Mouse (Mus musculus) stomach, embryonic 16.5 days (tissue): ENCODE results near the gene Atp2b1. TPM values are rescaled to one million over a fixed set of nuclear protein-coding genes. Genes with fewer than 3 reads are reported as not detected.

Experiments
- ATAC-seq: fragments of 200-750 bp; cut with Nextera tagmentation; 2 replicates; pipeline ENCODE4 v1.8.0; 2017; ENCODE audit warnings: moderate number of reproducible peaks, moderate TSS enrichment; ENCODE audit not compliant: insufficient read depth, low FRiP score
- H3K27ac ChIP-seq: fragments of 300-500 bp; sonication (generic); 2 replicates; pipeline ENCODE4 v1.5.1; 2014; ENCODE audit warnings: low read length
- H3K27me3 ChIP-seq: fragments of 300-500 bp; sonication (generic); 2 replicates; pipeline ENCODE4 v1.6.1; 2014; ENCODE audit warnings: low read length, control low read depth, mixed read lengths; ENCODE audit not compliant: control insufficient read depth, insufficient read depth
- H3K36me3 ChIP-seq: fragments of 300-500 bp; sonication (generic); 2 replicates; pipeline ENCODE4 v1.6.1; 2014; ENCODE audit warnings: low read length; ENCODE audit not compliant: control insufficient read depth, insufficient read depth
- H3K4me1 ChIP-seq: fragments of 300-500 bp; sonication (generic); 2 replicates; pipeline ENCODE4 v1.6.1; 2014; ENCODE audit warnings: low read length, control low read depth, mixed read lengths; ENCODE audit not compliant: control insufficient read depth, insufficient read depth
- H3K4me2 ChIP-seq: fragments of 300-500 bp; sonication (generic); 2 replicates; pipeline ENCODE4 v1.6.1; 2014; ENCODE audit warnings: low read depth, low read length, mixed read lengths
- H3K4me3 ChIP-seq: fragments of 300-500 bp; sonication (generic); replicated peaks from 2 replicates; pipeline ENCODE4 v1.5.1; 2014; ENCODE audit warnings: mild to moderate bottlenecking, low read length
- H3K9ac ChIP-seq: fragments of 300-500 bp; sonication (generic); 2 replicates; pipeline ENCODE4 v1.6.1; 2014; ENCODE audit warnings: low read length
- H3K9me3 ChIP-seq: fragments of 300-500 bp; sonication (generic); replicated peaks from 2 replicates; pipeline ENCODE4 v1.6.1; 2016; ENCODE audit warnings: low read length, control low read depth; ENCODE audit not compliant: control insufficient read depth
- WGBS: fragments of 180-500 bp; shearing (Covaris S2); extraction: QIAGEN DNeasy Blood & Tissue Kit; methylation state at CpG from one replicate; pipeline ENCODE4 v1.1.7; 2014; 5-methylcytosine and 5-hydroxymethylcytosine counted together
- polyA plus RNA-seq: library from polyadenylated mRNA; unstranded; fragments of >200 nt; fragmentation: Nextera tagmentation; extraction: Ambion mirVana; gene quantifications from 2 replicates; pipeline ENCODE4 v1.2.1, GENCODE M21; 2015

Atp2b1 gene
- polyA plus RNA-seq, 1 experiment from 2014 or later, result 119 TPM

GRCm38 (mm10) chr10:99050093-99050492 is 135.9 kb downstream of the Atp2b1 start:
- no peak overlapping the region for H3K27ac ChIP-seq
- no peaks in the 10 kb centered on the region for H3K36me3 ChIP-seq
- peaks cover 3% of the 10 kb centered on the region; the same call in 1 of the 2 replicates for H3K4me1 ChIP-seq
- no peaks in the 10 kb centered on the region for H3K9me3 ChIP-seq
- WGBS, result 76% methylated on average over 7 of the region's 7 CpGs
- no peaks in the 10 kb centered on the region for H3K27me3 ChIP-seq
- H3K4me3 ChIP-seq, result no peak overlapping the region
- H3K9ac ChIP-seq, result no peak overlapping the region
- H3K4me2 ChIP-seq, result no peak overlapping the region
- no peak for ATAC-seq

GRCm38 (mm10) chr10:99053111-99053510 is 138.9 kb downstream of the Atp2b1 start:
- Histone ChIP-seq H3K4me2 (no peak overlapping the region), H3K27ac (no peak overlapping the region), H3K36me3 (no peaks in the 10 kb centered on the region), H3K4me3 (no peak overlapping the region), H3K9me3 (no peaks in the 10 kb centered on the region), H3K9ac (no peak overlapping the region), H3K27me3 (no peaks in the 10 kb centered on the region), H3K4me1 (no peaks in the 10 kb centered on the region)
- ATAC-seq, result no peak

GRCm38 (mm10) chr10:99060588-99060987 is 146.4 kb downstream of the Atp2b1 start:
- no peak for ATAC-seq

GRCm38 (mm10) chr10:99061418-99061817 is 147.2 kb downstream of the Atp2b1 start:
- no peak for ATAC-seq

More at GRCm38 (mm10) chr10:99060588-99060987, 146.4 kb downstream of the Atp2b1 start:
- Histone ChIP-seq H3K4me1 (no peaks in the 10 kb centered on the region), H3K4me3 (no peak overlapping the region), H3K9ac (no peak overlapping the region), H3K4me2 (no peak overlapping the region), H3K27ac (no peak overlapping the region), H3K36me3 (no peaks in the 10 kb centered on the region), H3K27me3 (no peaks in the 10 kb centered on the region), H3K9me3 (no peaks in the 10 kb centered on the region)
- 83% methylated on average over 7 of the region's 7 CpGs for WGBS

GRCm38 (mm10) chr10:99062546-99062945 is 148.3 kb downstream of the Atp2b1 start:
- no peak for ATAC-seq
- Histone ChIP-seq H3K4me1 (no peaks in the 10 kb centered on the region), H3K9me3 (no peaks in the 10 kb centered on the region), H3K27ac (no peak overlapping the region), H3K4me3 (no peak overlapping the region), H3K27me3 (no peaks in the 10 kb centered on the region), H3K9ac (no peak overlapping the region), H3K36me3 (no peaks in the 10 kb centered on the region), H3K4me2 (no peak overlapping the region)
- whole genome bisulfite sequencing, result 85% methylated on average over 5 of the region's 5 CpGs

More at GRCm38 (mm10) chr10:99061418-99061817, 147.2 kb downstream of the Atp2b1 start:
- H3K4me1 ChIP-seq, result no peaks in the 10 kb centered on the region
- H3K9me3 ChIP-seq, result no peaks in the 10 kb centered on the region
- 92% methylated on average over 10 of the region's 10 CpGs for WGBS
- H3K27ac ChIP-seq, result no peak overlapping the region
- H3K27me3 ChIP-seq, result no peaks in the 10 kb centered on the region
- H3K4me3 ChIP-seq, result no peak overlapping the region
- H3K36me3 ChIP-seq, result no peaks in the 10 kb centered on the region
- no peak overlapping the region for H3K9ac ChIP-seq
- no peak overlapping the region for H3K4me2 ChIP-seq

Other genes starting within 250 kb of the Atp2b1 start
- gene Poc1b, start 192.6 kb downstream of the Atp2b1 start, polyA plus RNA-seq, result 16.1 and 19.8 TPM in 2 replicates
- 41.9 and 44.6 TPM in 2 replicates for gene Galnt4, start 193.8 kb downstream of the Atp2b1 start, polyA plus RNA-seq
- gene Phxr2, start 211.9 kb downstream of the Atp2b1 start, polyA plus RNA-seq, result not detected in 2 replicates